Mouse (Mus musculus) small intestine, adult 2 months (tissue): Measurements from ENCODE around the gene Papss1.

Experiments used
- CTCF ChIP-seq: fragments of 200-500 bp; IDR thresholded peaks from 2 replicates; pipeline ENCODE4 v1.5.1; 2012; ENCODE audit warnings: low read depth, mild to moderate bottlenecking, control low read depth, inconsistent platforms, low read length, moderate library complexity, mixed read lengths; ENCODE audit not compliant: insufficient replicate concordance, insufficient read length; ENCODE audit errors: extremely low read depth
- POLR2A ChIP-seq: fragments of 200-500 bp; IDR thresholded peaks from 2 replicates; pipeline ENCODE4 v1.6.1; 2012; ENCODE audit warnings: low read depth, mild to moderate bottlenecking, control low read depth, inconsistent platforms, low read length, moderate library complexity

DNA sequence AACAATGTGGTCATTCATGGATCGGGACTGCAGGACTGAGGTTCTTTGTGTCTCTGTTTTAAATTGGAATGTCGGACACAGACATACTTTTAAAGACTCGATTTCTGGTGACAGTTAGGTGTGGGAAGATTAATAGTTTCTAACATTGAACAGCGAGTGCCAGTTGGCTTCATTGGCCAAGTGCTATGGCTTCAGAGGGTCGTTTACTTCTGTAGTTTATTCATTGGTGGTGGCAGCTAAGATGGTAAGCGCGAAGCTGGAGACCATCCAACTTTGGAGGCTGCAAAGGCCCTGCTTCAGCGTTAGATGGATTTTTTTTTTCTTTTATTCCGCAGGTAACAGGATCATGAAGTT lies 666 bp downstream of the Papss1 start:
- TF ChIP-seq CTCF: no peak
- TF ChIP-seq POLR2A: no peak
